Mouse (Mus musculus) heart, postnatal 0 days (tissue): ENCODE measurements around the gene Ctdnep1. TPM values are rescaled to one million over a fixed set of nuclear protein-coding genes. Genes with fewer than 3 reads are reported as not detected.
"Not testable (repeated sequence)": the region's sequence is repeated elsewhere in the genome, so short reads cannot be mapped to it uniquely, and the experiment has no call there.

Source experiments
- ATAC-seq: fragments of 200-750 bp; cut with Nextera tagmentation; 2 replicates; pipeline ENCODE4 v1.8.0; 2017; ENCODE audit warnings: low read depth, moderate number of reproducible peaks, moderate library complexity; ENCODE audit not compliant: insufficient read depth
- DNase-seq: peaks from one replicate; pipeline ENCODE4 v3.0.0-alpha.2; 2016; ENCODE audit warnings: low spot score
- H3K27ac ChIP-seq: fragments of 300-500 bp; sonication (generic); 2 replicates; pipeline ENCODE4 v1.5.1; 2014; ENCODE audit warnings: low read depth, mild to moderate bottlenecking
- H3K27me3 ChIP-seq: fragments of 300-500 bp; sonication (generic); 2 replicates; pipeline ENCODE4 v1.6.1; 2014; ENCODE audit warnings: low read length, mixed read lengths; ENCODE audit not compliant: control insufficient read depth, insufficient read depth
- H3K36me3 ChIP-seq: fragments of 300-500 bp; sonication (generic); replicated peaks from 2 replicates; pipeline ENCODE4 v1.6.1; 2014; ENCODE audit warnings: low read length, mixed read lengths; ENCODE audit not compliant: control insufficient read depth, insufficient read depth
- H3K4me1 ChIP-seq: fragments of 300-500 bp; sonication (generic); 2 replicates; pipeline ENCODE4 v1.6.1; 2014; ENCODE audit warnings: antibody characterized with exemption; ENCODE audit not compliant: control insufficient read depth, insufficient read depth
- H3K4me2 ChIP-seq: fragments of 300-500 bp; sonication (generic); 2 replicates; pipeline ENCODE4 v1.6.1; 2014; ENCODE audit warnings: low read depth, mild to moderate bottlenecking, low read length, moderate library complexity
- H3K4me3 ChIP-seq: fragments of 300-500 bp; sonication (generic); 2 replicates; pipeline ENCODE4 v1.5.1; 2014; ENCODE audit warnings: low read depth, low read length
- H3K9ac ChIP-seq: fragments of 300-500 bp; sonication (generic); replicated peaks from 2 replicates; pipeline ENCODE4 v1.6.1; 2014; ENCODE audit warnings: low read depth, low read length, mixed read lengths
- H3K9me3 ChIP-seq: fragments of 300-500 bp; sonication (generic); replicated peaks from 2 replicates; pipeline ENCODE4 v1.6.1; 2016; ENCODE audit warnings: low read length; ENCODE audit not compliant: control insufficient read depth
- CTCF ChIP-seq: IDR thresholded peaks from 2 replicates; pipeline ENCODE4 v1.5.1; 2016; ENCODE audit warnings: antibody characterized with exemption, control low read depth, low read depth
- EP300 ChIP-seq: IDR thresholded peaks from 2 replicates; pipeline ENCODE4 v1.6.1; 2016; ENCODE audit warnings: antibody characterized with exemption, low read depth
- WGBS: fragments of 180-500 bp; shearing (Covaris S2); extraction: QIAGEN DNeasy Blood & Tissue Kit; methylation state at CpG from one replicate; pipeline ENCODE4 v1.1.7; 2014; 5-methylcytosine and 5-hydroxymethylcytosine counted together
- polyA plus RNA-seq: library from polyadenylated mRNA; unstranded; fragments of >200 nt; fragmentation: Nextera tagmentation; extraction: Ambion mirVana; gene quantifications from 2 replicates; pipeline ENCODE4 v1.2.1, GENCODE M21; 2015
- total RNA-seq: library from RNA; depleted of rRNA; stranded (reverse); fragments of >200 nt; gene quantifications from 2 replicates; pipeline ENCODE4 v1.2.3, GENCODE M21; 2014; ENCODE audit warnings: low replicate concordance

Gene Ctdnep1
- total and polyA plus RNA-seq, 2 experiments from 2014 or later, result 24.8 to 45.6 TPM

GRCm38 (mm10) chr11:70015677-70016076, 34.7 kb downstream of the Ctdnep1 start:
- Histone ChIP-seq H3K27ac (no peak overlapping the region), H3K36me3 (peaks cover 34% of the 10 kb centered on the region), H3K4me1 (peaks cover 23% of the 10 kb centered on the region), H3K27me3 (no peaks in the 10 kb centered on the region), H3K4me3 (no peak overlapping the region), H3K9me3 (no peaks in the 10 kb centered on the region), H3K9ac (no peak overlapping the region), H3K4me2 (peak overlapping the region; percentile 84)
- ATAC-seq (no peak), DNase-seq (no peak)
- 57% methylated on average over 6 of the region's 6 CpGs for WGBS
- TF ChIP-seq CTCF (no peak), EP300 (no peak)

- H3K9ac ChIP-seq, ATAC-seq, H3K9me3 ChIP-seq, H3K27me3 ChIP-seq, H3K4me2 ChIP-seq, H3K27ac ChIP-seq, DNase-seq, H3K4me3 ChIP-seq: not testable (repeated sequence)
- Histone ChIP-seq H3K4me1 (peaks cover 27% of the 10 kb centered on the region), H3K36me3 (peaks cover 29% of the 10 kb centered on the region)
- 87% methylated on average over 2 of the region's 2 CpGs for WGBS
These were observed 35.2 kb downstream of the Ctdnep1 start for GRCm38 (mm10) chr11:70016177-70016576.

GRCm38 (mm10) chr11:70016669-70017068, 35.7 kb downstream of the Ctdnep1 start, which contains the start of gene Dlg4:
Gene Dlg4 (plus strand): TSS chr11:70016942.
- H3K4me3 ChIP-seq, result peak within 1 kb of the TSS; percentile 56

GRCm38 (mm10) chr11:70017199-70017767, 36.3 kb downstream of the Ctdnep1 start:
- Histone ChIP-seq H3K4me2 (no peak overlapping the region), H3K9me3 (no peaks in the 10 kb centered on the region), H3K36me3 (peaks cover 18% of the 10 kb centered on the region), H3K4me1 (peaks cover 32% of the 10 kb centered on the region), H3K4me3 (no peak overlapping the region), H3K9ac (peak overlapping the region; percentile 56; the same call in 1 of the 2 replicates), H3K27ac (no peak overlapping the region), H3K27me3 (no peaks in the 10 kb centered on the region)
- 47% methylated on average over 7 of the region's 7 CpGs for WGBS
- TF ChIP-seq CTCF, result no peak
- no peak for TF ChIP-seq EP300
- DNase-seq, result no peak
- ATAC-seq, result no peak

More at GRCm38 (mm10) chr11:70016669-70017068, 35.7 kb downstream of the Ctdnep1 start, which contains the start of gene Dlg4:
- H3K9me3 ChIP-seq, result no peaks in the 10 kb centered on the region
- WGBS, result 74% methylated on average over 3 of the region's 3 CpGs
- no peak within 1 kb of the TSS for H3K27ac ChIP-seq
- peaks cover 31% of the 10 kb centered on the region for H3K4me1 ChIP-seq
- H3K36me3 ChIP-seq, result peaks cover 24% of the 10 kb centered on the region
- no peak for ATAC-seq
- H3K27me3 ChIP-seq, result no peaks in the 10 kb centered on the region
- DNase-seq, result no peak
- TF ChIP-seq EP300 (no peak), CTCF (no peak)
- peak within 1 kb of the TSS; percentile 56; the same call in 1 of the 2 replicates for H3K9ac ChIP-seq
- peak within 1 kb of the TSS; percentile 71; the same call in 1 of the 2 replicates for H3K4me2 ChIP-seq

- H3K4me3 ChIP-seq, result peak overlapping the region; percentile 56
- peak overlapping the region; percentile 56 for H3K9ac ChIP-seq
- no peaks in the 10 kb centered on the region for H3K9me3 ChIP-seq
- no peak for TF ChIP-seq EP300
- no peak for TF ChIP-seq CTCF
- H3K36me3 ChIP-seq, result peaks cover 8% of the 10 kb centered on the region
- WGBS, result 3% methylated on average over 25 of the region's 25 CpGs
- H3K27ac ChIP-seq, result peak overlapping the region; percentile 74
- ATAC-seq, result no peak
- DNase-seq, result peak; percentile 39
- H3K27me3 ChIP-seq, result no peaks in the 10 kb centered on the region
- H3K4me1 ChIP-seq, result peaks cover 32% of the 10 kb centered on the region
- H3K4me2 ChIP-seq, result peak overlapping the region; percentile 71
These were observed 37.4 kb downstream of the Ctdnep1 start for GRCm38 (mm10) chr11:70018131-70018990.
